Mouse (Mus musculus) C2C12 (cell line): ENCODE data around the gene Kirrel3. TPM values are rescaled to one million over a fixed set of nuclear protein-coding genes. Genes with fewer than 3 reads are reported as not detected.
A peak's percentile ranks its signal among the peaks of the same experiment; 100 is the strongest.

Source experiments
- H3K27me3 ChIP-seq: one replicate; pipeline ENCODE4 v1.6.1; 2011; ENCODE audit not compliant: control insufficient read depth, insufficient read depth, insufficient read length
- H3K36me3 ChIP-seq: one replicate; pipeline ENCODE4 v1.6.1; 2011; ENCODE audit not compliant: control insufficient read depth, insufficient read depth
- H3K4me3 ChIP-seq: one replicate; pipeline ENCODE4 v1.5.1; 2011; ENCODE audit warnings: mild to moderate bottlenecking, control low read depth; ENCODE audit not compliant: poor library complexity, insufficient read depth, severe bottlenecking
- H3K79me2 ChIP-seq: one replicate; pipeline ENCODE4 v1.6.1; 2011; ENCODE audit not compliant: control insufficient read depth, insufficient read depth
- H3K79me3 ChIP-seq: one replicate; pipeline ENCODE4 v1.6.1; 2011; ENCODE audit warnings: low read depth, control low read depth
- H3ac ChIP-seq: one replicate; pipeline ENCODE3; 2011; ENCODE audit warnings: low read depth; ENCODE audit not compliant: control insufficient read depth, insufficient read length
- CEBPB ChIP-seq: IDR thresholded peaks from one replicate; pipeline ENCODE4 v1.6.1; 2011; ENCODE audit warnings: low read depth, mild to moderate bottlenecking, control low read depth, moderate library complexity
- CTCF ChIP-seq: IDR thresholded peaks from one replicate; pipeline ENCODE4 v1.5.1; 2011; ENCODE audit not compliant: control insufficient read depth, insufficient read depth, insufficient read length
- FOSL1 ChIP-seq: IDR thresholded peaks from one replicate; pipeline ENCODE4 v1.8.0; 2011; ENCODE audit warnings: mild to moderate bottlenecking, low read length; ENCODE audit not compliant: poor library complexity, insufficient read depth, severe bottlenecking
- MAX ChIP-seq: IDR thresholded peaks from one replicate; pipeline ENCODE4 v1.6.1; 2011; ENCODE audit warnings: mild to moderate bottlenecking, control low read depth
- MYOD1 ChIP-seq: IDR thresholded peaks from one replicate; pipeline ENCODE4 v1.6.1; 2011; ENCODE audit warnings: low read depth; ENCODE audit not compliant: control insufficient read depth, insufficient read length
- MYOG ChIP-seq: IDR thresholded peaks from one replicate; pipeline ENCODE4 v1.6.1; 2011; ENCODE audit not compliant: control insufficient read depth, insufficient read length; ENCODE audit errors: extremely low read depth
- USF1 ChIP-seq: IDR thresholded peaks from one replicate; pipeline ENCODE4 v1.6.1; 2011; ENCODE audit warnings: low read depth, mild to moderate bottlenecking, control low read depth, moderate library complexity
- polyA plus RNA-seq: library from polyadenylated mRNA; unstranded; fragments of >200 nt; fragmentation: generic; extraction: Trizol; gene quantifications from one replicate; pipeline ENCODE4 v1.2.1, GENCODE M21; 2012; ENCODE audit warnings: missing spikeins

The Kirrel3 gene
- polyA plus RNA-seq, 1 experiment = 5.2 TPM

DNA sequence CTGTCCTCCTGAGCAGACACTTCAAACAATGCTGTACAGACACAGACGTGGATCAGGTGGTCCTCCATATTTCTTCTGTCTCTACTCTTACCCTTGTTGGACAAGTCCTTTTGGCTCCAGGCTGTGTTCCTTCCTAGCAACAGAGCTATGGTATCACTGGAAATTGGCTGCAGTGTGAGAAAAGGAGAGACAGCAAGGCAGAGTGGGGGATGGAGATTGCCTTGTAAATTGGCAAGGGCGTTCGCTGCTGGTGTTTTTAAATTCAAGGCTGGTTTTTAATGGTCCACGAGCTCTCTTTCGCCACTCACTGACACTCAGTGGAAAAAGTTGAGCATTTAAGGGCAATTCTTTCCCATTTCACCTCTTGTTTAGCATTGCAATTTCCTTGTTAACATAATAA lies 27.5 kb upstream of the Kirrel3 start:
- Histone ChIP-seq H3ac (no peak overlapping the region), H3K27me3 (no peaks in the 10 kb centered on the region), H3K79me2 (no peaks in the 10 kb centered on the region), H3K4me3 (no peak overlapping the region), H3K36me3 (no peaks in the 10 kb centered on the region), H3K79me3 (no peaks in the 10 kb centered on the region)
- TF ChIP-seq CEBPB (no peak), MYOG (no peak), MYOD1 (no peak), FOSL1 (no peak), USF1 (no peak), MAX (no peak), CTCF (no peak)

DNA sequence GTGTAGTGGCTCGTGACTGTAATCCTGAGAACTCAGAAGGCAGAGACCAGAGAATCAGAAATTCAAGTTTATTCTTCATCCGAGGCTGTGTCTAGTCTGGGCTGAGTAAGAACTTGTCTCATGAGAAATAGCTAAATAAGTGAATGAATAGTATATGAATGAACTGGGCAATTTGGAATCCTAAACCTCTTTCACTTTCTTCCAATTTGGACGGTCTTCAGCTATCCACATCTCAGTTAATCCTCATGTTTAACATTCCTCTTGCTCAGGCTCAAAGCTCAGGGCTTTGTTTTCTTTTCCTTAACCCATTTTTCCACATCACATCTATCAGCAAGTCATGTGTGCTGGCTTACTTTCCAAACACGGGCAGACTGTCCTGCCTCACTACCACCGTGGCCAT lies 25.7 kb upstream of the Kirrel3 start:
- H3K36me3 ChIP-seq = no peaks in the 10 kb centered on the region
- H3ac ChIP-seq = no peak overlapping the region
- no peak overlapping the region for H3K4me3 ChIP-seq
- TF ChIP-seq CTCF (no peak), MYOG (no peak), CEBPB (no peak), MAX (no peak), MYOD1 (no peak), USF1 (no peak), FOSL1 (no peak)
- no peaks in the 10 kb centered on the region for H3K79me2 ChIP-seq
- H3K79me3 ChIP-seq = no peaks in the 10 kb centered on the region
- H3K27me3 ChIP-seq = no peaks in the 10 kb centered on the region

DNA sequence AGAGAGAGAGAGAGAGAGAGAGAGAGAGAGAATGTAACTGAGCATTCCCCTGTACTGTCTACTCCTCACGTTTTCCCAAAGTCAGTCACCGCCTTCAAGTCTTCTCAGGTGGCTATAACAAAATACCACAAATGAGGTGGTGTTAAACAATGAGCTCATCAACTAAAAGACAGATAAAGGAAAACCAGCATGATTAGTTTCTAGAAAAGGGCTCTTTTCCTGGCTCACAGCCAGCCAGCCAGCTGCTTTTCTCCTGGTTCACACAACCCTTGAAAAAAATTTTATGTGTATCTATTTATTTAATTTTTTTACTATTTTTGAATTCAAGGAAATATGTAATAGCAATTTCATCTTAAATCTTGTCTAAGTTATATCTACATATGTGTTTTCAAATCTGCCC lies 22.0 kb upstream of the Kirrel3 start:
- H3ac ChIP-seq = no peak overlapping the region
- H3K79me3 ChIP-seq = no peaks in the 10 kb centered on the region
- no peak overlapping the region for H3K4me3 ChIP-seq
- no peak for TF ChIP-seq FOSL1
- TF ChIP-seq USF1 = no peak
- no peak for TF ChIP-seq MYOG
- no peak for TF ChIP-seq CTCF
- no peak for TF ChIP-seq CEBPB
- H3K36me3 ChIP-seq = no peaks in the 10 kb centered on the region
- H3K79me2 ChIP-seq = no peaks in the 10 kb centered on the region
- no peaks in the 10 kb centered on the region for H3K27me3 ChIP-seq

DNA sequence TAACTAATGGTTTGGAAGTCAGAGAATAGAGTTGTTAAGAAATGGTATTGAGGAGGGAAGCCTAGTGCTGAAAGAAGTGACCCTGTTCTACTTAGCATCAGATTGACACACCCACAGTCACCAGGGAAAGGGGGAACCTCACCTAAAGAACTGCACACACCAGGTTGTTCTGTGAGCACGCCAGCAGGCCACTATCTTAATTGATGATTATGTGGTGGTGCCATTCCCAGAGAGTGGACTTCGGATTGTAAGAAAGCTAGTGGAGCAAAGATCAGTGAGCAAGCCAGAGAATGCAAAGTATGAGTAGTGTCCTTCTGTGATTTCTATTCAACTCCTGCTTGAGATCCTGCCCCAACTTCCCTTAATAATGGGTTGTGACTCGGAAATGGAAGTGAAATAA lies 19.6 kb upstream of the Kirrel3 start:
- no peak overlapping the region for H3K4me3 ChIP-seq
- no peaks in the 10 kb centered on the region for H3K27me3 ChIP-seq
- TF ChIP-seq CEBPB = no peak
- no peak for TF ChIP-seq CTCF
- TF ChIP-seq MAX = no peak
- no peak for TF ChIP-seq USF1
- no peak for TF ChIP-seq FOSL1
- no peak for TF ChIP-seq MYOD1
- no peak for TF ChIP-seq MYOG
- no peak overlapping the region for H3ac ChIP-seq
- no peaks in the 10 kb centered on the region for H3K36me3 ChIP-seq
- no peaks in the 10 kb centered on the region for H3K79me3 ChIP-seq
- H3K79me2 ChIP-seq = no peaks in the 10 kb centered on the region

DNA sequence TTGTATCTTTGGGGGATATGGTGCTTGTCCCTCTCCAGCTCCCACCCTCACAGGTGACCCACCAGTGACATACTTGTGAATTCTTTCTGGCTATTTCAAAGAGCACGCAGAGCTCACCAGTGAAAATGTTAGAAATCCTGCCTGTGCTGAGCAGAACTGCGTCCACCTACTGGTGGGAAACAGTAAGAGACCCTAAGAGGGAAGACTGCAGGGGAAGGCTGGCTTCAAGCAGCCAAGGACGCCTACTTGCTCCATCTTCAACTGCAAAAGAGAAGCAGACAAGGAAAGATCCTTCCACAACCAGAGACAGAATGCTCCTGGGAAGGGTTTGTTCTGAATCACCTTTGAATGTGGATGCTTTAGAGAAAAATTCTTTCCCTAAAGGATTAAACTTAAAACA lies 16.5 kb upstream of the Kirrel3 start:
- Histone ChIP-seq H3K79me3 (no peaks in the 10 kb centered on the region), H3K27me3 (no peaks in the 10 kb centered on the region), H3K79me2 (no peaks in the 10 kb centered on the region), H3K4me3 (no peak overlapping the region), H3ac (no peak overlapping the region), H3K36me3 (no peaks in the 10 kb centered on the region)
- TF ChIP-seq FOSL1 (no peak), CEBPB (no peak), MAX (no peak), USF1 (no peak), MYOD1 (no peak), MYOG (no peak), CTCF (no peak)

DNA sequence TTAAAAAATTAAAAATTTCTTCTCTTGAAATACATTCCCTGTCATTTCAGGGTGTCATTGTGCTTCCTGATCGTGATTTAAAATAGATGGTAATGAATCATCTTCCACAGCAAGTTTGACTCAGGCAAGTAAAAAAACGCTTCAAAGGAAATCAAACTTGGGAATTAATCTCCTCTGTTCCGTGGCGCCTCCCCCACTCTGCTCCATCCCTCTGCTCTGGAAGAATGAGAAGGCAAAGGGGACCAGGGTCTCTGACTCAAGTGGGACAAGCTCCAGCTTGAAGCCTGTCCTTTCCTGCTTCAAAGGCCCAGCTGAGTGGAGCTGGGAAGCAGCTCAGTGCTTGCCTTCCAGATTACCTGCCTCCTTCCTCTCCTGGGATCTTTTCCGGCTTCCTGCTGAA lies 9.5 kb upstream of the Kirrel3 start:
- H3K36me3 ChIP-seq = no peaks in the 10 kb centered on the region
- TF ChIP-seq USF1 (no peak), MYOD1 (no peak), MAX (no peak), CTCF (no peak), MYOG (no peak), FOSL1 (no peak), CEBPB (no peak)
- no peaks in the 10 kb centered on the region for H3K79me3 ChIP-seq
- H3K4me3 ChIP-seq = no peak overlapping the region
- H3ac ChIP-seq = peak overlapping the region; percentile 15
- no peaks in the 10 kb centered on the region for H3K79me2 ChIP-seq
- no peaks in the 10 kb centered on the region for H3K27me3 ChIP-seq
